Mouse (Mus musculus) heart, adult 2 months (tissue): ENCODE data around the gene Zfp750. TPM values are rescaled to one million over a fixed set of nuclear protein-coding genes. Genes with fewer than 3 reads are reported as not detected.

ENCODE experiments used
- DNase-seq, 2 experiments: peaks; one replicate each; pipeline ENCODE4 v3.0.0; 2021
- H3K27ac ChIP-seq: fragments of 200-600 bp; 2 replicates; pipeline ENCODE4 v1.8.1; 2022
- H3K27me3 ChIP-seq: fragments of 200-500 bp; 2 replicates; pipeline ENCODE4 v1.6.1; 2012; ENCODE audit warnings: mild to moderate bottlenecking, low read length, inconsistent platforms, mixed read lengths; ENCODE audit not compliant: control insufficient read depth, insufficient read depth
- H3K36me3 ChIP-seq: fragments of 200-500 bp; 2 replicates; pipeline ENCODE4 v1.6.1; 2012; ENCODE audit warnings: low read length, inconsistent platforms; ENCODE audit not compliant: control insufficient read depth, insufficient read depth
- H3K4me1 ChIP-seq: fragments of 200-500 bp; 2 replicates; pipeline ENCODE4 v1.6.1; 2011; ENCODE audit warnings: low read length; ENCODE audit not compliant: control insufficient read depth, insufficient read depth
- H3K4me3 ChIP-seq: fragments of 200-600 bp; 2 replicates; pipeline ENCODE4 v1.8.1; 2022
- H3K79me2 ChIP-seq: fragments of 200-500 bp; replicated peaks from 2 replicates; pipeline ENCODE4 v1.6.1; 2012; ENCODE audit warnings: mild to moderate bottlenecking, inconsistent platforms, low read length, moderate library complexity, mixed read lengths; ENCODE audit not compliant: control insufficient read depth, insufficient read depth
- H3K9ac ChIP-seq: fragments of 200-500 bp; 2 replicates; pipeline ENCODE4 v1.6.1; 2012; ENCODE audit warnings: low read depth, mild to moderate bottlenecking, control low read depth, inconsistent platforms, low read length, mixed read lengths
- CTCF ChIP-seq: fragments of 200-600 bp; IDR thresholded peaks from 2 replicates; pipeline ENCODE4 v1.8.1; 2022; ENCODE audit warnings: antibody characterized with exemption, mild to moderate bottlenecking, moderate library complexity
- EP300 ChIP-seq: fragments of 200-500 bp; IDR thresholded peaks from 2 replicates; pipeline ENCODE4 v1.6.1; 2011; ENCODE audit warnings: low read depth, low read length, control low read depth; ENCODE audit not compliant: insufficient read depth
- POLR2A ChIP-seq: fragments of 200-500 bp; IDR thresholded peaks from 2 replicates; pipeline ENCODE4 v1.6.1; 2011; ENCODE audit warnings: mild to moderate bottlenecking, low read depth, low read length, control low read depth; ENCODE audit not compliant: insufficient read depth
- WGBS: fragments of 180-500 bp; shearing (Covaris S2); methylation state at CpG from one replicate; pipeline ENCODE4 v1.1.7; 2018; 5-methylcytosine and 5-hydroxymethylcytosine counted together
- intact Hi-C: fragments of 180-260 bp; cut with DNase I; formaldehyde crosslinking; loops from one replicate; pipeline ENCODE4 v1.15.1; 2025
- polyA plus RNA-seq: library from polyadenylated mRNA; depleted of rRNA; stranded (reverse); fragments of >200 nt; gene quantifications from 2 replicates; pipeline ENCODE4 v1.2.3, GENCODE M21; 2012
- total RNA-seq, 2 experiments: library from RNA; stranded (reverse); gene quantifications; 2 replicates each; pipeline ENCODE4 v1.2.3; 2021

Zfp750 gene
- total and polyA plus RNA-seq, 3 experiments, result 0.09 to 0.21 (median 0.14) TPM

DNA sequence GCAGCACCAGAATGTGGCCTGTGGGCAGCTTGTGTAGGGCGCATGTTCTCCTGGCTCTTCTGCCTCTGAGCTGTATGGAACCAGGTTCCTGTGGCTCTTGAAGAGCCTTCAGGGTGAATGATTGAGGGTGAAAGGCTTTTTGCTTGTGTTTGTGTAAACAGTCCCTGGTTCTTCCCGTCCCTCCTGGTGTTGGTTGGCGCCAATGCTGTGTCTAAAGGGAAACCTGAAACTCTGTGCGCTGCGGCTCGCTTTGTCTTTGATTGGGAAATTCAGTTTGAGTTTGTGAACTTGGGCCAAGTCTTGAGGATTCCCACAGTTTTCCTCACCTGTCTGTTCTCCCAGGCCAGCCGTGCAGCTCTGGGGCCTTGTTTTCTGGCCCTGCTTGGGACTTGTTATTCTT lies 5.1 kb upstream of the Zfp750 start:
- Histone ChIP-seq H3K79me2 (no peaks in the 10 kb centered on the region), H3K27ac (no peak overlapping the region), H3K4me3 (no peak overlapping the region), H3K4me1 (no peaks in the 10 kb centered on the region), H3K9ac (no peak overlapping the region), H3K27me3 (no peaks in the 10 kb centered on the region), H3K36me3 (no peaks in the 10 kb centered on the region)
- DNase-seq, result no peak
- WGBS, result 97% methylated on average over 7 of the region's 7 CpGs
- intact Hi-C loops, result no loop called here
- TF ChIP-seq POLR2A (no peak), CTCF (no peak), EP300 (no peak)

DNA sequence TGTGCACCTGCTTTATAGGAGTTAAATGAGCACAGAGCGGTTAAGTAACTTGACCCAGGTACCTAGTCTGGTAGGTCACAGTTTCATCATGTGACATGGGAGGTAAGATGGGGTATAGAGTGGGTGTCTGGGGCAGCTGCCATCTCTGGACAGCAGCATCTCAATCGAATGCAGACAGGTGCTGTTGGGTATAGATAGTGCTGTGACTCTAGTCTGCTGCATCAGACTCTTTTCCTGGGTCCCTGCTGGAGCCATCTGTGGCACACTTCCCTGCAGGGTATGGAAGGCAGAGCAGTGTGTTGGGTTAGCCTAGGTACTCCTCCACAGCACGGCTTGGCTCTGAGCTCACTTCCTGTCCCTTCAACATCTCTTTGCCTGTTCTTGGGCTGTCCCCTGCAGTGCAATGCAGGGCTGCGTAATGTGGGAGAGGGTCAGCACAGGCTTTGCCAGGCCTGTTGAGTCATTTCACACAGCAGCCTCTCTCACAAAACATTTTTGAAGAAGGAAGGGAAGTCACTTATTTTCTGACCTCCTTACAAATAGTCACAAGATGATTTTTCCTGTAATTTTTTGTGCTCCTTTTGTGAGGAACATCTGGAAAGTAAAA lies 3.1 kb upstream of the Zfp750 start:
- Histone ChIP-seq H3K27ac (no peak overlapping the region), H3K4me3 (no peak overlapping the region), H3K4me1 (no peaks in the 10 kb centered on the region), H3K27me3 (no peaks in the 10 kb centered on the region), H3K9ac (no peak overlapping the region), H3K36me3 (no peaks in the 10 kb centered on the region), H3K79me2 (no peaks in the 10 kb centered on the region)
- intact Hi-C loops, result no loop called here
- WGBS, result 78% methylated on average over 4 of the region's 4 CpGs
- DNase-seq, result no peak
- TF ChIP-seq EP300, result no peak
- no peak for TF ChIP-seq CTCF
- TF ChIP-seq POLR2A, result no peak

DNA sequence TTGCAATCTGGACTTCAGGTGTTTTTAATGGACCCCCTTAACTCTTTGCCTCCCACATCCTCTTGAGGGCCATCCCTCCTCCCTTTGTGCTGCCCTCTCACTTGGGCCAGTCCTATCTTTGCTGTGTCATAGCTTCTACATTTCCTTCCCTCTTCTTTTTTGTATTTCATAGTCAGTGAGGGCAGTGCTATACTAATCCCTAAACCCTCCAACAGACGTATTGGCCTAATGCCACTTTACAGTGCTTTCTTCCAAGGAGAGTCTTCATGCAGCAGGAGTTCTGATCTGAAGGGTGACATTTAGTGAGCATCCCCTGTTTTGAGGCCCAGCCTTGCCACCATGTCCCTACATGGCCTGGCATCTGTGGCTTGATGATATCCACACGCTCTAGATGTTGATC lies 1.6 kb upstream of the Zfp750 start:
- no peak overlapping the region for H3K27ac ChIP-seq
- H3K79me2 ChIP-seq, result no peaks in the 10 kb centered on the region
- WGBS, result 80% methylated on average over 2 of the region's 2 CpGs
- H3K4me1 ChIP-seq, result no peaks in the 10 kb centered on the region
- no peak overlapping the region for H3K9ac ChIP-seq
- TF ChIP-seq CTCF, result no peak
- no peak for TF ChIP-seq EP300
- TF ChIP-seq POLR2A, result no peak
- intact Hi-C loops, result no loop called here
- H3K36me3 ChIP-seq, result no peaks in the 10 kb centered on the region
- no peak for DNase-seq
- H3K4me3 ChIP-seq, result no peak overlapping the region
- no peaks in the 10 kb centered on the region for H3K27me3 ChIP-seq

DNA sequence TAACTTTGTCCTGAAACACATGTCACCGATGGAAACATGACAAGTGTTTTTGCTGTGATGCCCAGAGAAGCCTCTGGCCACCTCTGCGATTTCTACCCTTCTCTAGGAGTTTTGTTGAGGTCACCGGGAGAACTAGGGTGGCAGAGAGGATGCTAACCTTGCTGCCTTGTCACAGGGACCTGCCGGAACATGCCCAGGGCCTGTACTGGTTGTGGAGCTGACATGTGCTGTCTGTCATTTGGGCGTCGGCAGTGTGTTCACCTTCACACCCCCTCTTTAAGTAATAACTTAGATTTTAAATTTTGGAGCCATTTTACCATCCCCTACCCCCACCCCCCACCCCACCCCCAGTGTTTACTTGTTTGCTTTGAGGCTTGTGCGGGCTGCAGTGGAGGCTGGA lies 570 bp upstream of the Zfp750 start:
- Histone ChIP-seq H3K79me2 (no peaks in the 10 kb centered on the region), H3K27ac (no peak overlapping the region), H3K36me3 (no peaks in the 10 kb centered on the region), H3K27me3 (no peaks in the 10 kb centered on the region), H3K4me1 (no peaks in the 10 kb centered on the region), H3K9ac (no peak overlapping the region), H3K4me3 (no peak overlapping the region)
- WGBS, result 91% methylated on average over 7 of the region's 7 CpGs
- TF ChIP-seq CTCF, result no peak
- TF ChIP-seq POLR2A, result no peak
- intact Hi-C loops, result no loop called here
- DNase-seq, result no peak

DNA sequence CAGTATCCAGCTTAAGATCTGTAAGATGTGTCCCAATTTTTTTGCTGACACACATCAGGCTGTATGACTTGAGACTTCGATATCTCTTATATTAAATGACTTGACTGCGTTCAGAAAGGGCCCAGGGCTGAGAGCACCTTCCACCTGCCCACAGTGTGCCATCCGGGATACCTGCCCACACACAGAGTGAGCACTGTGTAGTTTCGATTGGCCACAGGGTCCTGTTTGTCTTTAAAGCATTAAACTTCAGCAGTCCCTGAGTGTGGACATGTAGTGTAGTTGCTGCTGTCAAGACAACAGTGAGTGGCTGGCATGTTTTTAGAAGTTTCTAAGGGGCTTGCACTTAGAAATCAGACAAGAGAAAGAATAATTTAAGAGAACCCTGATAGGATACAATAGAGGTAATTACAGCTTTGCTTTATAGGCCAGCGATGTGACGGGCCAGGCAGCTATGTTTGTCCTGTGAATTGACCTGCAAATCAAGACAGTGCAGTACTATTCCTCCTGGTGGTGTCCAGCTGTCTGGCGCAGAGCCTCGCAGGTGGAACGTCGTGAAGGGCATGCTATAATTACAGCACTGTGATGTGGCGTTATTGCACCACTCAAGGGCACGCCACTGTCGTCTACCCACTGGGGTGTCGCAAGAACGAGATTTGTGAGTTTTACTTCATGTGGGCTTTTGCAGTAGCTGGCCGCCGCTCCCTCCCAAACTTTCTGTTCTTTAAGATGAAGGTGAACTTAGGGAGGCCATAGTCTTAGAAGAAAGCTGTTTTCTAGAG lies 1.3 kb downstream of the Zfp750 start:
- H3K9ac ChIP-seq, result no peak overlapping the region
- 71% methylated on average over 17 of the region's 17 CpGs for WGBS
- DNase-seq, result peak; percentile 37 to 59
- no peak overlapping the region for H3K4me3 ChIP-seq
- H3K79me2 ChIP-seq, result no peaks in the 10 kb centered on the region
- H3K36me3 ChIP-seq, result no peaks in the 10 kb centered on the region
- intact Hi-C loops, result no loop called here
- no peak overlapping the region for H3K27ac ChIP-seq
- no peak for TF ChIP-seq POLR2A
- TF ChIP-seq CTCF, result 0 out of 2 replicates have a peak, but pooled peaks have one; percentile 5
- no peak for TF ChIP-seq EP300
- no peaks in the 10 kb centered on the region for H3K27me3 ChIP-seq
- H3K4me1 ChIP-seq, result no peaks in the 10 kb centered on the region

DNA sequence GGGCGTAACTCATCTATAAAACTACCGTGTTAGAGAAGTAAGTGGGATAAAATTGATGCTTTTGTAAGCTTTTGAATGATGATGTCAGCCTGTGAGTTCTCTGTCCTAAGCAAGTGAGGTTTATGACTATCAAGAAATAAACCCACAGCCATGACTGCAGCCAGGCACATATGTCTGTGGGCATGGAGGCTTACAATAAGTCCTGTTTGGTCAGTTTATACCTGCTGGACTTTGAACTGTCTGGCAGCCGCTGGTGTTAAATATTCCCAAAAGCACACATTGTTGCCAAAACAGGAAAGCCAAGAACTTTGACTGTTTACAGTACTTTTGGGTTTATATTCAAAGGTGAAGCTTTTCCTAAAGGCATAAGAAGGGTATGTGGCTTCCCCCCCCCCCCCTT lies 2.2 kb downstream of the Zfp750 start:
- no peaks in the 10 kb centered on the region for H3K4me1 ChIP-seq
- no peak for TF ChIP-seq EP300
- TF ChIP-seq CTCF, result no peak
- no peak for TF ChIP-seq POLR2A
- no peaks in the 10 kb centered on the region for H3K36me3 ChIP-seq
- no peak overlapping the region for H3K27ac ChIP-seq
- H3K27me3 ChIP-seq, result no peaks in the 10 kb centered on the region
- no peaks in the 10 kb centered on the region for H3K79me2 ChIP-seq
- H3K4me3 ChIP-seq, result no peak overlapping the region
- intact Hi-C loops, result no loop called here
- WGBS, result 83% methylated on average over 3 of the region's 3 CpGs
- H3K9ac ChIP-seq, result no peak overlapping the region
- no peak for DNase-seq
